Mouse (Mus musculus) small intestine, adult 2 months (tissue): ENCODE results near the gene Dpy19l1.

ENCODE experiments used
- CTCF ChIP-seq: fragments of 200-500 bp; IDR thresholded peaks from 2 replicates; pipeline ENCODE4 v1.5.1; 2012; ENCODE audit warnings: low read depth, mild to moderate bottlenecking, control low read depth, inconsistent platforms, low read length, moderate library complexity, mixed read lengths; ENCODE audit not compliant: insufficient replicate concordance, insufficient read length; ENCODE audit errors: extremely low read depth
- POLR2A ChIP-seq: fragments of 200-500 bp; IDR thresholded peaks from 2 replicates; pipeline ENCODE4 v1.6.1; 2012; ENCODE audit warnings: low read depth, mild to moderate bottlenecking, control low read depth, inconsistent platforms, low read length, moderate library complexity

GRCm38 (mm10) chr9:24461379-24461961 is 41.5 kb downstream of the Dpy19l1 start:
- TF ChIP-seq CTCF: no peak
- TF ChIP-seq POLR2A: no peak
